Mouse (Mus musculus) left cerebral cortex, adult 11 months (tissue): ENCODE measurements at regions not wholly inside any gene's neighbourhood (a gene's known extent, or its start where the extent isn't known, plus 50 kb on each side); places are given as distances from the start of the nearest gene placed in this dataset.

Experiments
- DNase-seq: peaks from one replicate; pipeline ENCODE4 v3.0.0; 2022; ENCODE audit warnings: low spot score

DNA sequence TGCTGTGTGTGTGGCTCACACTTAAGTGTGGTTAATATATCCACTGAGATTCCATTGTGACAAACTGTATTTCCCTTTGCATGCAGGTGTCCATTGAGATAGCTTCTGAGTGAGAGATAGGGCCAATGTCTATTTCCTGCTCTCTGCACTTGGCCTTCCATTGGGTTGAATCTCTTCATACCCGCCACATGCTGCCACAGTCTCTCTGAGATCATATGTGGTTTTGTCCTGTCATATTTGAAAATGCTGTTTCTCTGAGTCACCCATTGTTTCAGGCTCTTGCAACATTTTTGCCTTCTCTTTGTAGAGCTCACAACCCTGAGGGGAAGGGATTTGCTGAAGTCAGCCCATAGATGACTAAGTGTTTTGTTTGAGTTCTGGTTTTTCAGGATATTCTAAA is 2081.3 kb downstream of the Olfm4 start:
- no peak for DNase-seq

DNA sequence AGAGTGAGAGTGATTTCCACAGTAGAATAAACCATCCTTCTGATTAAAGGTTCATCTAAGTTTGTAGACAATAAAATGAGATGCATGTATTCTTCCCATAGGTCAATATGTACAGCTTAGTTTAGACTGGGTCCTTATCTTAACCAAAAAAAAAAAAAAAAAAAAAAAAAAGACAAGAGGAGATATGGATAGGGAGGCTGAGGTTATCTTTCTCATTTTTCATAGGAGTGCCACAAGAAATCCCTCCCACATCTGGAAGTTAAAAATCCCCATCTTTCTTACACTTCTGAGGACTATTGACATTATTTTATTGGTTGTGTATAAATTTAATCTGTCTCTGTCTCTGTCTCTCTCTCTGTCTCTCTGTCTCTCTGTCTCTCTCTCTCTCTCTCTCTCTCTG is 2117.8 kb downstream of the Olfm4 start:
- no peak for DNase-seq

DNA sequence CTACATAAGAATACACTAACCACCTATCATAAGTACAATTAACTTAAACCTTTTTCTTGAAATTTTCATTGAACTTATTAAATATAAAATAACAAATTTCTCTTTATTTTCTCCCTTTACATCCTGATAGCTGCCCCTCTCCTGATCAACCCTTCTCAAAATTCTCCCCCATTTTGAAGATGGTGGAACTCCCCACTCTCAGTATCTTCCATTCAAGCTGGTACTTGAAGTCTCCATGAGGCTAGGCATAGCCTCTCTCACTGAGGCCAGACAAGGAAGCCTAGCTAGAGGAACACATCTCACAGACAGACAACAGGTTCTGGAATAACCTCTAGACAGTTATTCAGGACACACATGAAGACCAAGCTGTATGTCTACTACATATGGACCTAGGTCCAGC is 2129.0 kb downstream of the Olfm4 start:
- DNase-seq = no peak

DNA sequence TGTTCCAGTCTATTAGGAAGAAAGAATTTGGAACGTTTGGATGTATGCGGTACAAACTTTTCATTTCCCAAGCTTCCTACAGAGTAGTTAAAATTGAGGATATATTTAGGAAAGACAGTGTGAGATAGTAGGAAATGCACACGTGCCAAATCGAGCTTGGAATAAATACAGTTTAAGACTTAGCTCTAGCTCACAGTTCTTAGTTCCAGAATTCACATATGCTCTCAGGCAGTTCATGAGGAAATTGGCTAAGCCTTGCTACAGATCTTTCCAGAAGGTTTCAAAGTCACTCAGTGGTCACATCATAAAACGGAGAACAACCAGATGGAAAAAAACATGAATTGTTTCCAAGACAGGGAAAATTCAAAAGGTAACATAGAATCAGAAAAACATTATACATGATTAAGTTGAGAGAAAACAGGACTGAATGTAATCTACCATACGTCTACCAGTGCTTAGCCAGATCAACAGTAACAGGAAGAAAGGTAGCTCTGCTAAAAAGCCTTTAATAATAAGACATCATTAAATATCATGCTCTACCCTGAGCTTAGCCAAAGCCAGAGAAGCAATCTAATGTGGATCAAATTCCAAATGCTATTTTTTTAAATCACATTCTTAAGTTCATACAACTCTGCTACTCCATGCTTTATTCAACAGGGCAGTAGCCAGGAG is 2165.1 kb downstream of the Olfm4 start:
- no peak for DNase-seq

DNA sequence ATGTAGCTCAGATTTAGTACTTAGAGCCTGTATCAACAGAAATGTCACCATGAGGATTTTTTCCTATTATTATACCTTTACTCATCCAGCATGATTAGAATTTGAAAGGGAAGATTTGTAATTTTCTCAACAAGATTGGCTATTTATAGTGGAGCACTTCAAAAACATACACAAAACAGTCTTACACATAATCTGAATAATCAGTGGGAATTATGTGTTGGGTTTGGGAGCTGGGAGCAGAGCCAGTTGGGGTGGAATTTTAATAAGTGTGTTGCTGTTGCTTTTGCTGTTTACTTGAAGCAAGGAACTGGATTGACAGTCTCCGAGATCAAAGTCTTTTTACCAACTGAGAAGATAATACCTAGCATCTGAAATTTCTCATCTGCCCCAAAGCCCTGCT is 2201.5 kb downstream of the Olfm4 start:
- DNase-seq = no peak

DNA sequence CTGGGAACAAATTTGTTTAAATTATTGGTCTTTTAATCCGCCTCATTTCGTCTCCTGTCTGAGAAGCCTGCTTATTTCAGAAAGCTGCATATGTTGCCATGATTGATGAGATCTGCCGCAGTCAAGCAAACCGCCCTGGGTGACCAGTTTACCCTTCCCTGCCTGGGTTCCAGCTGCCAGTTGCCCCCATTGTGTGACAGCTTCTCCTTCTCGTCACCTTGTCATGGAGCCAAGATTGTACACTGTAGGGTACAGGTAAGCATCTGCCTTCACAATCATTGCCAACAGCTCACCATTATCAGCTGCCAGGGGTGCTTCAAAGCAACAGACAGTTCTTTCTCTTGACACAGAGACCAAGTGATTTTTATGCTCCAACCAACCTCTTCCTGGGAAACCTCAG is 2226.5 kb downstream of the Olfm4 start:
- DNase-seq = no peak

DNA sequence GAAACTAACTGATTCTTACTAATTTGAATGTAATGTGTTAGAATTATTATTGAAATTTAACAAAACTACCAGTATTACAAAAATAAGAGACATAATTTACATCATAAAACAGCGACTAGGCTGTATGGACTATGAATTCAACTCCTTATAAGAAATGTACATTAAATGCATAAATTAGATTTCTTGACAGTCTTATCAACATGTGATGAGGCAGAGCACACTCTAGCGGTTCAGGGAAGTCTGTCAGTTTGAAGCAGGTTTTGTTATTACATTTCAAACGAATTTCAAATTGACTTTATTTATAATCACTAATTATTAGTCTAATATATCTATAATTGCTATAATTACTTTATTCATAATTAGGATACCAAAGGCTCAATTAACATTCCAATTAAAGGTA is 2214.8 kb upstream of the Pcdh17 start:
- DNase-seq = no peak

DNA sequence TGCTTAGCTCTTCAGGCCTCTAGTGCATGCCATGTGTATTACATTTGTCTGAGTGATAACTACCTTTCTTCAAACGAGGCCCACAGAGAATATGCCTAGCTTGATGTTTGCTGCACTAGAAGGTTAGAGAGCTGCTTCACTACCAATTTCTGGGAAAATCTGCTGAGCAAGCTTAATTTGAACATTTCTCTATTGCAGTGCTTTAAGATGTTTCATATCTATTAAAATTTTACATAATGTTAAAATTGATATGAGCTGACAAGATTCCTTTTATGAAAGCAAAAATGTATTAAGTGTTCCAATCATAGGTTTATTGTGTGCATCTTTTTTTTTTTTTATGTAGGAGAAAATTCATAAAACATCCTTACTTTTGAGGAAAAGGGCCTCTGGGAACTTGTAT is 2207.1 kb upstream of the Pcdh17 start:
- DNase-seq = no peak

DNA sequence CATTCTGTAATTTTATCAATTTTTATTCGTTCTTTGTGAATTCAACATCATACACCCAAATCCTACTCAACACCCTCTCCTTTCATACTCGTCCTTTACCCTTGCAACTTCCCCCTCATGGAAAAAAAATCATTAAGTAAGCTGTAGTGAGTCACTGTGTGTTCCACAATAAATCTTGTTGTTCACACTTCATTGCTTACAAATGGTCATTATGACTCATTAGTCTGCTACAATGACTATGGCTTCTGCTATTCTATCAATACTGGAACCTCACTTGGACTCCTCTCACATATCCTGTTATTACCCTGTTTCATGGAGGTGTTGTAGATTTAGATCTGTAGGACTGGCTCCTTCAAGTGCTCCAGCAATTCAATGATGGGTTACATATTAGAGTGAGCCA is 2200.0 kb upstream of the Pcdh17 start:
- DNase-seq = no peak

DNA sequence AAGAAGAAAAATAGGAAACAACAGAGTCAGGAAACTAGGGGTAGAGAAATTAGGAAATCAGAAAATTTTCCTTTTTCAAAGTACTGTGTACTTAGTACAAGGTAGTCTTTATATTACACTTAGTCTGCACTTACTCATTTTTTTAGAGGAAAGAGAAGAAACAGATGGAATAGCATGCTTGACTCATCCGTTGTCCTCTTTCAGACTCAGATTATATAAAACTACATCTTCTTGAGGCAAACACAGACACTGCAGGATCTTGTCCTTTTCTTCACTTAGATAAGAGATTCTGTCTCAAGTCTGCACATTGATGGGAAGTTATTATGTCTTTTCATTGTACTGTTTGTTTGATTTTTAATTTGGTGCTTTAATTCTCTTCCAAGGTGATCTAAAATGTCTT is 2198.5 kb upstream of the Pcdh17 start:
- DNase-seq = peak; percentile 6
